Mouse (Mus musculus): ENCODE results near the gene Gpr55. TPM values are rescaled to one million over a fixed set of nuclear protein-coding genes. Genes with fewer than 3 reads are reported as not detected.

Gene Gpr55
- total RNA-seq (2014; rRNA removed) (0.22 TPM in 1 of 2 replicates, not detected in the other), polyA plus RNA-seq (2015; fragmentation: Nextera tagmentation; extraction: Ambion mirVana) (0.10 and 0.19 TPM in 2 replicates)

- Histone ChIP-seq H3K27me3 (ENCODE audit: insufficient read depth, low read length) (no peaks in the 10 kb centered on the region), H3K9me3 (ENCODE audit: low read length) (no peaks in the 10 kb centered on the region), H3K4me3 (ENCODE audit: low read depth, low read length) (no peak within 1 kb of the TSS), H3K4me2 (ENCODE audit: low read depth, low read length, poor library complexity, severe bottlenecking) (no peak within 1 kb of the TSS), H3K36me3 (ENCODE audit: insufficient read depth, low read length) (no peaks in the 10 kb centered on the region), H3K9ac (replicated peaks; ENCODE audit: low read length, poor library complexity, severe bottlenecking) (no peak within 1 kb of the TSS), H3K4me1 (ENCODE audit: insufficient read depth, low read length) (peaks cover 4% of the 10 kb centered on the region; the same call in 1 of the 2 replicates), H3K27ac (ENCODE audit: low read depth, low read length) (no peak within 1 kb of the TSS)
- ATAC-seq (ENCODE audit: low FRiP score) (no peak), DNase-seq (ENCODE audit: low spot score) (no peak)
- 82% methylated on average over 5 of the region's 5 CpGs for WGBS
- TF ChIP-seq CTCF (IDR thresholded peaks at IDR 0.05), result no peak
Measured at GRCm38 (mm10) chr1:85960873-85961272, at the start of gene Gpr55. Gene Gpr55 (minus strand): TSS chr1:85961007.

GRCm38 (mm10) chr1:86007778-86008177 lies 47.0 kb upstream of the Gpr55 start:
- H3K27me3 ChIP-seq (ENCODE audit: insufficient read depth, low read length), result no peaks in the 10 kb centered on the region
- 2% methylated on average over 7 of the region's 7 CpGs for WGBS
- no peaks in the 10 kb centered on the region for H3K4me1 ChIP-seq (ENCODE audit: insufficient read depth, low read length)
- DNase-seq (ENCODE audit: low spot score), result peak; percentile 98
- H3K27ac ChIP-seq (ENCODE audit: low read depth, low read length), result no peak overlapping the region
- H3K36me3 ChIP-seq (ENCODE audit: insufficient read depth, low read length), result no peaks in the 10 kb centered on the region
- peak; percentile 92 for TF ChIP-seq CTCF (IDR thresholded peaks at IDR 0.05)
- ATAC-seq (ENCODE audit: low FRiP score), result peak; percentile 85
- no peaks in the 10 kb centered on the region for H3K9me3 ChIP-seq (ENCODE audit: low read length)
- H3K4me2 ChIP-seq (ENCODE audit: low read depth, low read length, poor library complexity, severe bottlenecking), result no peak overlapping the region
- no peak overlapping the region for H3K4me3 ChIP-seq (ENCODE audit: low read depth, low read length)
- no peak overlapping the region for H3K9ac ChIP-seq (replicated peaks; ENCODE audit: low read length, poor library complexity, severe bottlenecking)

GRCm38 (mm10) chr1:86006040-86006439 lies 45.2 kb upstream of the Gpr55 start:
- no peak overlapping the region for H3K27ac ChIP-seq (ENCODE audit: low read depth, low read length)
- no peak for DNase-seq (ENCODE audit: low spot score)
- no peaks in the 10 kb centered on the region for H3K36me3 ChIP-seq (ENCODE audit: insufficient read depth, low read length)
- H3K9ac ChIP-seq (replicated peaks; ENCODE audit: low read length, poor library complexity, severe bottlenecking), result no peak overlapping the region
- WGBS, result 86% methylated on average over 6 of the region's 6 CpGs
- no peak overlapping the region for H3K4me2 ChIP-seq (ENCODE audit: low read depth, low read length, poor library complexity, severe bottlenecking)
- TF ChIP-seq CTCF (IDR thresholded peaks at IDR 0.05), result no peak
- no peaks in the 10 kb centered on the region for H3K9me3 ChIP-seq (ENCODE audit: low read length)
- no peak for ATAC-seq (ENCODE audit: low FRiP score)
- no peak overlapping the region for H3K4me3 ChIP-seq (ENCODE audit: low read depth, low read length)
- H3K4me1 ChIP-seq (ENCODE audit: insufficient read depth, low read length), result no peaks in the 10 kb centered on the region
- no peaks in the 10 kb centered on the region for H3K27me3 ChIP-seq (ENCODE audit: insufficient read depth, low read length)

- Histone ChIP-seq H3K4me2 (ENCODE audit: low read depth, low read length, poor library complexity, severe bottlenecking) (no peak overlapping the region), H3K27me3 (ENCODE audit: insufficient read depth, low read length) (no peaks in the 10 kb centered on the region), H3K36me3 (ENCODE audit: insufficient read depth, low read length) (no peaks in the 10 kb centered on the region), H3K27ac (ENCODE audit: low read depth, low read length) (no peak overlapping the region), H3K9ac (replicated peaks; ENCODE audit: low read length, poor library complexity, severe bottlenecking) (no peak overlapping the region), H3K9me3 (ENCODE audit: low read length) (no peaks in the 10 kb centered on the region), H3K4me3 (ENCODE audit: low read depth, low read length) (no peak overlapping the region), H3K4me1 (ENCODE audit: insufficient read depth, low read length) (no peaks in the 10 kb centered on the region)
- no peak for ATAC-seq (ENCODE audit: low FRiP score)
- DNase-seq (ENCODE audit: low spot score), result no peak
- TF ChIP-seq CTCF (IDR thresholded peaks at IDR 0.05), result no peak
- WGBS, result 93% methylated on average over 10 of the region's 10 CpGs
Measured at GRCm38 (mm10) chr1:86005540-86005939, 44.7 kb upstream of the Gpr55 start.

GRCm38 (mm10) chr1:85999853-86000570 lies 39.2 kb upstream of the Gpr55 start:
- Histone ChIP-seq H3K4me1 (ENCODE audit: insufficient read depth, low read length) (no peaks in the 10 kb centered on the region), H3K4me2 (ENCODE audit: low read depth, low read length, poor library complexity, severe bottlenecking) (no peak overlapping the region), H3K27me3 (ENCODE audit: insufficient read depth, low read length) (no peaks in the 10 kb centered on the region), H3K36me3 (ENCODE audit: insufficient read depth, low read length) (no peaks in the 10 kb centered on the region), H3K9me3 (ENCODE audit: low read length) (no peaks in the 10 kb centered on the region), H3K27ac (ENCODE audit: low read depth, low read length) (no peak overlapping the region), H3K4me3 (ENCODE audit: low read depth, low read length) (no peak overlapping the region), H3K9ac (replicated peaks; ENCODE audit: low read length, poor library complexity, severe bottlenecking) (no peak overlapping the region)
- WGBS, result 83% methylated on average over 18 of the region's 18 CpGs
- no peak for TF ChIP-seq CTCF (IDR thresholded peaks at IDR 0.05)
- ATAC-seq (ENCODE audit: low FRiP score) (no peak), DNase-seq (ENCODE audit: low spot score) (no peak)

- ATAC-seq (ENCODE audit: low FRiP score) (no peak), DNase-seq (ENCODE audit: low spot score) (no peak)
- no peak overlapping the region for H3K4me2 ChIP-seq (ENCODE audit: low read depth, low read length, poor library complexity, severe bottlenecking)
- no peak overlapping the region for H3K9ac ChIP-seq (replicated peaks; ENCODE audit: low read length, poor library complexity, severe bottlenecking)
- 93% methylated on average over 4 of the region's 4 CpGs for WGBS
- TF ChIP-seq CTCF (IDR thresholded peaks at IDR 0.05), result no peak
- H3K27ac ChIP-seq (ENCODE audit: low read depth, low read length), result no peak overlapping the region
- H3K4me3 ChIP-seq (ENCODE audit: low read depth, low read length), result no peak overlapping the region
- no peaks in the 10 kb centered on the region for H3K36me3 ChIP-seq (ENCODE audit: insufficient read depth, low read length)
- H3K9me3 ChIP-seq (ENCODE audit: low read length), result no peaks in the 10 kb centered on the region
- no peaks in the 10 kb centered on the region for H3K27me3 ChIP-seq (ENCODE audit: insufficient read depth, low read length)
- H3K4me1 ChIP-seq (ENCODE audit: insufficient read depth, low read length), result no peaks in the 10 kb centered on the region
Measured at GRCm38 (mm10) chr1:85998012-85998411, 37.2 kb upstream of the Gpr55 start.
